Mouse (Mus musculus): Measurements from ENCODE around the gene Lmx1a. TPM values are rescaled to one million over a fixed set of nuclear protein-coding genes. Genes with fewer than 3 reads are reported as not detected.

Lmx1a gene
- polyA plus RNA-seq, 1 experiment: 0.74 TPM

GRCm38 (mm10) chr1:167692683-167693045 lies 3.6 kb downstream of the Lmx1a start:
- DNase-seq (ENCODE audit: low read depth, low spot score): no peak
- WGBS: 5% methylated on average over 7 of the region's 7 CpGs

GRCm38 (mm10) chr1:167693499-167694240 lies 4.6 kb downstream of the Lmx1a start:
- 9% methylated on average over 9 of the region's 9 CpGs for whole genome bisulfite sequencing
- DNase-seq (ENCODE audit: low read depth, low spot score): no peak

- 14% methylated on average over 3 of the region's 3 CpGs for WGBS
- DNase-seq (ENCODE audit: low read depth, low spot score): no peak
Measured at GRCm38 (mm10) chr1:167694731-167695130, 5.7 kb downstream of the Lmx1a start.

GRCm38 (mm10) chr1:167695910-167696459 lies 6.9 kb downstream of the Lmx1a start:
- DNase-seq (ENCODE audit: low read depth, low spot score): no peak
- WGBS: 42% methylated on average over 11 of the region's 11 CpGs

- 67% methylated on average over 6 of the region's 6 CpGs for WGBS
- DNase-seq (ENCODE audit: low read depth, low spot score): no peak
Measured at GRCm38 (mm10) chr1:167699706-167700105, 10.7 kb downstream of the Lmx1a start.

- 21% methylated on average over 7 of the region's 7 CpGs for WGBS
- DNase-seq (ENCODE audit: low read depth, low spot score): no peak
Measured at GRCm38 (mm10) chr1:167700221-167700620, 11.2 kb downstream of the Lmx1a start.

- 79% methylated on average over 7 of the region's 7 CpGs for WGBS
- DNase-seq (ENCODE audit: low read depth, low spot score): no peak
Measured at GRCm38 (mm10) chr1:167705527-167705926, 16.5 kb downstream of the Lmx1a start.

- DNase-seq (ENCODE audit: low read depth, low spot score): no peak
- WGBS: 40% methylated on average over 5 of the region's 5 CpGs
Measured at GRCm38 (mm10) chr1:167708761-167709160, 19.7 kb downstream of the Lmx1a start.

- DNase-seq (ENCODE audit: low read depth, low spot score): no peak
- WGBS: 68% methylated on average over 6 of the region's 6 CpGs
Measured at GRCm38 (mm10) chr1:167715730-167716341, 26.8 kb downstream of the Lmx1a start.

GRCm38 (mm10) chr1:167734471-167734870 lies 45.4 kb downstream of the Lmx1a start:
- WGBS: 9% methylated on average over 6 of the region's 6 CpGs
- DNase-seq (ENCODE audit: low read depth, low spot score): no peak

- 82% methylated on average over 3 of the region's 3 CpGs for WGBS
- no peak for DNase-seq (ENCODE audit: low read depth, low spot score)
Measured at GRCm38 (mm10) chr1:167736793-167737192, 47.8 kb downstream of the Lmx1a start.

GRCm38 (mm10) chr1:167739286-167739685 lies 50.2 kb downstream of the Lmx1a start:
- no peak for DNase-seq (ENCODE audit: low read depth, low spot score)
- WGBS: 72% methylated on average over 7 of the region's 7 CpGs

- WGBS: 51% methylated on average over 6 of the region's 6 CpGs
- no peak for DNase-seq (ENCODE audit: low read depth, low spot score)
Measured at GRCm38 (mm10) chr1:167746676-167747075, 57.6 kb downstream of the Lmx1a start.

- WGBS: 59% methylated on average over 5 of the region's 5 CpGs
- no peak for DNase-seq (ENCODE audit: low read depth, low spot score)
Measured at GRCm38 (mm10) chr1:167752661-167753060, 63.6 kb downstream of the Lmx1a start.

GRCm38 (mm10) chr1:167754085-167754484 lies 65.0 kb downstream of the Lmx1a start:
- 26% methylated on average over 4 of the region's 4 CpGs for WGBS
- DNase-seq (ENCODE audit: low read depth, low spot score): no peak

GRCm38 (mm10) chr1:167754636-167755522 lies 65.8 kb downstream of the Lmx1a start:
- no peak for DNase-seq (ENCODE audit: low read depth, low spot score)
- WGBS: 12% methylated on average over 14 of the region's 14 CpGs

GRCm38 (mm10) chr1:167758208-167758607 lies 69.2 kb downstream of the Lmx1a start:
- WGBS: 61% methylated on average over 8 of the region's 8 CpGs

GRCm38 (mm10) chr1:167760307-167760706 lies 71.3 kb downstream of the Lmx1a start:
- WGBS: 82% methylated on average over 10 of the region's 10 CpGs
- DNase-seq (ENCODE audit: low read depth, low spot score): no peak

More at GRCm38 (mm10) chr1:167758208-167758607, 69.2 kb downstream of the Lmx1a start:
- no peak for DNase-seq (ENCODE audit: low read depth, low spot score)

- DNase-seq (ENCODE audit: low read depth, low spot score): no peak
- WGBS: 19% methylated on average over 13 of the region's 13 CpGs
Measured at GRCm38 (mm10) chr1:167761785-167762223, 72.8 kb downstream of the Lmx1a start.

- DNase-seq (ENCODE audit: low read depth, low spot score): no peak
- 46% methylated on average over 4 of the region's 4 CpGs for WGBS
Measured at GRCm38 (mm10) chr1:167766619-167767018, 77.6 kb downstream of the Lmx1a start.

Data from large intestine, adult 2 months (tissue).